16 mouse cellular contexts compared by ENCODE assay signal in genomic region chr14:80232066-80232465, GRCm38 (mm10).
"Had no signal": no experiment of that assay in that cellular context is flagged by ENCODE, and none has a peak within 500 bp of the region (broad histone marks: within the 10 kb centered on the region; RNA-seq: fewer than 3 reads in every experiment).

No protein-coding gene starts in this region.

- H3K4me1 ChIP-seq: neural tube, embryonic 12.5 days; neural tube, embryonic 13.5 days; neural tube, embryonic 15.5 days; stomach, embryonic 15.5 days had no signal

- H3K4me3 ChIP-seq: neural tube, embryonic 12.5 days; neural tube, embryonic 13.5 days; neural tube, embryonic 15.5 days; stomach, embryonic 15.5 days had no signal

- H3K27ac ChIP-seq: neural tube, embryonic 12.5 days; neural tube, embryonic 13.5 days; neural tube, embryonic 15.5 days; stomach, embryonic 15.5 days; stomach, postnatal 0 days had no signal

- H3K9ac ChIP-seq: neural tube, embryonic 12.5 days; neural tube, embryonic 13.5 days; neural tube, embryonic 15.5 days; stomach, embryonic 15.5 days had no signal

- H3K27me3 ChIP-seq: neural tube, embryonic 12.5 days; neural tube, embryonic 13.5 days; neural tube, embryonic 15.5 days; stomach, embryonic 15.5 days had no signal

- H3K36me3 ChIP-seq: neural tube, embryonic 12.5 days; neural tube, embryonic 13.5 days; neural tube, embryonic 15.5 days; stomach, embryonic 15.5 days had no signal

- H3K9me3 ChIP-seq: neural tube, embryonic 12.5 days; neural tube, embryonic 13.5 days; neural tube, embryonic 15.5 days; stomach, embryonic 15.5 days had no signal

- DNase-seq: right cerebral cortex, adult 18-20 months; right cerebral cortex, postnatal 14 days; right cerebral cortex, postnatal 25 days; right cerebral cortex, postnatal 4 days; spleen, adult 18-20 months; thymus, adult 18-20 months; thymus, adult 2 months; thymus, postnatal 14 days; thymus, postnatal 25 days; thymus, postnatal 36 days; thymus, postnatal 4 days had no signal

- H3K4me2 ChIP-seq: neural tube, embryonic 12.5 days; neural tube, embryonic 13.5 days; neural tube, embryonic 15.5 days; stomach, embryonic 15.5 days had no signal
